Mouse (Mus musculus) midbrain, embryonic 10.5 days (tissue): ENCODE data around the gene Rpusd1. TPM values are rescaled to one million over a fixed set of nuclear protein-coding genes. Genes with fewer than 3 reads are reported as not detected.

Experiments
- DNase-seq: peaks from one replicate; pipeline ENCODE4 v3.0.0-alpha.2; 2017; ENCODE audit warnings: low spot score
- H3K27ac ChIP-seq: fragments of 300-500 bp; sonication (generic); replicated peaks from 2 replicates; pipeline ENCODE4 v1.5.1; 2016; ENCODE audit warnings: mild to moderate bottlenecking
- H3K27me3 ChIP-seq: fragments of 300-500 bp; sonication (generic); 2 replicates; pipeline ENCODE4 v1.6.1; 2016; ENCODE audit warnings: low read depth, mild to moderate bottlenecking; ENCODE audit not compliant: poor library complexity, severe bottlenecking
- H3K36me3 ChIP-seq: fragments of 300-500 bp; sonication (generic); 2 replicates; pipeline ENCODE4 v1.6.1; 2016; ENCODE audit warnings: mild to moderate bottlenecking, moderate library complexity
- H3K4me1 ChIP-seq: fragments of 300-500 bp; sonication (generic); 2 replicates; pipeline ENCODE4 v1.6.1; 2016
- H3K4me3 ChIP-seq: fragments of 300-500 bp; sonication (generic); 2 replicates; pipeline ENCODE4 v1.5.1; 2016; ENCODE audit warnings: mild to moderate bottlenecking, moderate library complexity
- H3K9me3 ChIP-seq: fragments of 300-500 bp; sonication (generic); replicated peaks from 2 replicates; pipeline ENCODE4 v1.6.1; 2016; ENCODE audit warnings: mild to moderate bottlenecking
- WGBS: fragments of 180-500 bp; shearing (Covaris S2); methylation state at CpG from one replicate; pipeline ENCODE4 v1.1.7; 2016; 5-methylcytosine and 5-hydroxymethylcytosine counted together
- polyA plus RNA-seq: library from polyadenylated mRNA; unstranded; fragments of >200 nt; fragmentation: Nextera tagmentation; extraction: Ambion mirVana; gene quantifications from 2 replicates; pipeline ENCODE4 v1.2.1, GENCODE M21; 2016

The Rpusd1 gene
- polyA plus RNA-seq, result 22.5 and 24.7 TPM in 2 replicates

DNA sequence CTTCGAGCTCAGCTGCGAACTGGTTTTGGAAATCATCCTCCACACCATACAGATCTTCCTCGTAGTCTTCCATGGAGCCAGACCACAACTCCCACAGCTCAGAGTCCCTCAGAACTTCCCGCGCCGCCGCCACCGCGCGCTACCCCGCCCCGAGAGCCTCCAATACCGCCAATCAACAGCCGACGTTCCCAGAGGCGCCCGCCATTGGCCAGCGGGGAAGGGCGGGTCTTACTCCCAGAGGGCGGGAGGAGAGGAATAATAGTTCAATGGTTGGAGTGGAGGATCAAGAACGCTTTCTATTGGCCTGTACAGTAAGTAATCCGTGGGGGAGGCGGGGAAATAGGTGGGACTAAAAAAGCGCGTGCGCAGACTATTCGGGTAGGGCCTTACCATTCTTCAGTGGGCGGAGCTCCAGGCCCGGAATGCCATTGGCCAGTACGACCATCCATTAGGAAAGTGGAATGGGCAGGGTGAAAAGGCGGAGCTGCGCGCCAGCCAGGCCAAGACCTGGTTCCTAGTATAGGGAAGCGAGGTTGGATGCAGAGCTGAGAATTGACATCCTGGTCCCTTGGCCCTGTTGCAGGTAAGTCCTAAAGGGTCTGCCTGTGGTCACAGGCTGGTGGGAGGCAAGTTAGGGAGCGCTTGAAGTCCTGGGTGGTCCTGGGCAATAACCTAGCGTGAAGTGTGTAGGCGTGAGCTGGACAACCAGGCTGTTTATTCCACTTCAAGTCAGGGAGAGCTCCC lies at the start of gene Rpusd1, which contains the start of gene Chtf18:
TSS of gene Rpusd1 (plus strand) at position 406 of the 744 bp plus-strand sequence.
TSS of gene Chtf18 (minus strand) at position 155 of the 744 bp plus-strand sequence.
- Histone ChIP-seq H3K27me3 (no peaks in the 10 kb centered on the region), H3K4me3 (peak within 1 kb of the TSS; percentile 74), H3K27ac (peak within 1 kb of the TSS; percentile 88), H3K36me3 (peaks cover 60% of the 10 kb centered on the region), H3K9me3 (no peaks in the 10 kb centered on the region), H3K4me1 (peaks cover 52% of the 10 kb centered on the region)
- peak; percentile 98 for DNase-seq
- WGBS, result 1% methylated on average over 37 of the region's 37 CpGs

DNA sequence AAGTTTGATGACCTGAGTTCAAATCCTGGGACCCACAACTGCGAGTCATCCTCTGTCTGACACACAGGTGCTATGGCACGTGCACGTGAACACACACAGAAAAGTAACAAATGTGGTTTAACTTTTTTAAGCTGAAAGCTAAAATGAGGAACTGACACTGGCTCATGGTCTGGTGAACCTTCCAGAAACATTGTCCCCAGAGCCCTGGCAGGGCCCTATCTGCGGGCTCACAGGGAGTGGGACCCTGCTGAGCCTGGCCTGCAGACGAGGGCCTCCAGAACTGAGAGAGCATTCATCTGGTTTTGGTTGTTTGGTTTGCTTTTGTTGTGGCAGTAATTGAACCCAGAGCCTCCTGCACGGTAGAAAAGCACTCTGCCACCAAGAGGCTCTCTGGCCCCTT lies 49.5 kb upstream of the Rpusd1 start:
- Histone ChIP-seq H3K27ac (no peak overlapping the region), H3K9me3 (peaks cover 4% of the 10 kb centered on the region; the same call in 1 of the 2 replicates), H3K27me3 (no peaks in the 10 kb centered on the region; the same call in 1 of the 2 replicates), H3K36me3 (no peaks in the 10 kb centered on the region), H3K4me1 (peaks cover 26% of the 10 kb centered on the region), H3K4me3 (no peak overlapping the region)
- DNase-seq, result no peak
- WGBS, result 56% methylated on average over 6 of the region's 6 CpGs

DNA sequence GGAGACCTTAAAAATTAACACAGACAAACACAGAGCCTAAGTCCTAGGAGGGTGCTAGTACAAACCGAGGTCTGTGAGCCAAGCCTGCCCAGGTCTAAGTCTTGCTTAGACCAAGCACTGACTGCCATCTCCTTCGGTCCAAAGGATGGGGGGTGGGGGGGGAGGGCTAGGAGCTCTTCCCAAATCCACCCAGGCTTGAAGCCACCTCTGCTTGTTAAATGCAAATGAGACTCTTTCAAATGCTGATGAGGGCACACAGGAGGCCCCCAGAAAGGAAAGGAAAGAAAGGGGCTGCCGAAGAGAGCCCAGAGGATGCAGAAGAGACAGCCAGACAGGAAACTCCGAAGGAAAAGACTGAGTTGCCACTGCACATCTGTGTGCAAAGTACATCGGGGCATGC lies 47.7 kb upstream of the Rpusd1 start:
- DNase-seq, result peak; percentile 34
- 10% methylated on average over 5 of the region's 5 CpGs for WGBS
- peak overlapping the region; percentile 25; the same call in 1 of the 2 replicates for H3K4me3 ChIP-seq
- H3K27me3 ChIP-seq, result no peaks in the 10 kb centered on the region; the same call in 1 of the 2 replicates
- H3K36me3 ChIP-seq, result no peaks in the 10 kb centered on the region
- peak overlapping the region; percentile 64 for H3K27ac ChIP-seq
- peaks cover 26% of the 10 kb centered on the region for H3K4me1 ChIP-seq
- peaks cover 4% of the 10 kb centered on the region; the same call in 1 of the 2 replicates for H3K9me3 ChIP-seq

DNA sequence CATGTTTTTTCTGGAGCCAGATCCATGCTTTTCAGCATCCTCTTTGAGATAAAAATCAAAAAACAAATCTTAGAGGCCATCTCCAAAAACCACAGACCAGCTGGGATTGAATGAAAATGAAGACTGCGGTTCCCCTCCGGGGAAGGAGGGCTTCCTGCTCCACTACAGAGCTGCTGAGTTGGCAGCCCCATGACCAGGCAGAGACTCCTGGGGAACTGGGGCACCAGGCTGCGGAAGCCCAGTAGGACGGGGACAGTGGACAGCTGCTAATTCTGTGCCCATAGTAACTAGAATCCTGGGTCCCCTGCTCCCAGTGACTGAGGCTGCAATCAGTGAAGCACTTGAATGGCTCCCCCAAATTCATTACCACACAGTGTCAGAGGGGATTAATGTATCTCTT lies 45.8 kb upstream of the Rpusd1 start:
- Histone ChIP-seq H3K9me3 (no peaks in the 10 kb centered on the region), H3K4me3 (no peak overlapping the region), H3K4me1 (peaks cover 26% of the 10 kb centered on the region), H3K27ac (0 out of 2 replicates have a peak overlapping the region, but pooled peaks have one; percentile 33), H3K36me3 (no peaks in the 10 kb centered on the region), H3K27me3 (peaks cover 3% of the 10 kb centered on the region; the same call in 1 of the 2 replicates)
- no peak for DNase-seq
- WGBS, result 88% methylated on average over 4 of the region's 4 CpGs

DNA sequence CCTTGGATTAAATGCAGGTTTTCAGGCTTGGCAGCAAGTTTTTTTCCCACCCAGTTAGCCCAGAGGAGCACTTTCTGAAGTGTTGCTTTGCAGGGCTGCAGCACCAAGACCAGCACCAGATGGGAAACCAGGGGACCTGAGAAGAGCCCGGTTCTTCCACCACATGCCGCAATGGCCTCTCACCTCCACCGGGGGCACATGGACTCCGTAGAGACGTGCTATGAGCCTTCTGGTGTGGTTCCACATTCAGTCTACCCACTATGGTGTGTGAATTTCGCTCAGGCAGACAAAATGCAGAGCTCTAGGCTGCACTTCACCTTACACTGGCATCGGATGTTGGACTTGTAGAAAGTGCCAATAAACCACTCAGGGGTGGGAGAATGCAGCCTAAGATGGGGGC lies 41.1 kb upstream of the Rpusd1 start:
- peaks cover 9% of the 10 kb centered on the region; the same call in 1 of the 2 replicates for H3K27me3 ChIP-seq
- no peak overlapping the region for H3K27ac ChIP-seq
- no peaks in the 10 kb centered on the region for H3K9me3 ChIP-seq
- H3K36me3 ChIP-seq, result no peaks in the 10 kb centered on the region
- WGBS, result 50% methylated on average over 7 of the region's 7 CpGs
- peaks cover 16% of the 10 kb centered on the region for H3K4me1 ChIP-seq
- no peak overlapping the region for H3K4me3 ChIP-seq
- peak; percentile 50 for DNase-seq

DNA sequence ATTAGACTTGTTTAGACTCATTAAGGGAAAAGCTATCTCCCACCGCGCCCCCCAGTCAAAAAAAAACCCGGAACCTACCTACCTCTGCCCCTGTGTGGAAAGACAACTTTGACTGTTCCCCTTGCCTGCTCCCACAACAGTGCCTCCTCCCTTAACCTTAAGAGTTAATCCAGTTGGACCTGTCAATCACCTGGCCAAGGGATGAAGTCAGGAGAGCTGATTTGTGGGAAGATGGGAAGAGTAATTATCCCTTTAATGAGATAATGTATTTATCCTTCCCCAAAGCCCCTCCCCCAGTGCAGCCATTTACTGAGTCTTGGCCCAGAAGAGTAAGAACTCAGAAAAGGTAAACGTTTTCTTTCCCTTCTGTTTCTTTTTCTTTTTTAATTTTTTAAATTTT lies 38.5 kb upstream of the Rpusd1 start:
- Histone ChIP-seq H3K36me3 (no peaks in the 10 kb centered on the region), H3K9me3 (no peaks in the 10 kb centered on the region), H3K27ac (no peak overlapping the region), H3K4me1 (peaks cover 16% of the 10 kb centered on the region), H3K27me3 (peaks cover 9% of the 10 kb centered on the region; the same call in 1 of the 2 replicates), H3K4me3 (no peak overlapping the region)
- 80% methylated on average over 4 of the region's 4 CpGs for WGBS
- no peak for DNase-seq

DNA sequence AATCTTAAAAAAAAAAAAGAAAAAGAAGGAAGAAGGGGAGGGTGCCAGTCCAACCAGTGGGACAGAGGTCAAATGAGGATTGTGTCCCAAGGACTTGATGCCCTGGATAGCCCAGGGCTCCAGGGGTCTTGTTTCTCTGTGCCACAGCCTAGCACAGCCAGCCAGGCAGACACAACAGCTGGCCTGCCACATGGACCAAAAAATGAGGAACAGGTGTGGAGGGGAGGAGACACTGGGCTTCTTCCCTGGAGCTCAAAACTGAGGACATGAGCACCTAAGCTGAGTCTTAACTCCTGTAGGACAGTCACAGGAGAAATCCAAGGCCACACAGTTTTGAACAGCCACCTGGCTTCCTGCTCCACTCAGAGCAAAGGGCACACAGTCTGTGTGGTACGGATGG lies 31.2 kb upstream of the Rpusd1 start:
- DNase-seq, result no peak
- Histone ChIP-seq H3K9me3 (no peaks in the 10 kb centered on the region), H3K36me3 (no peaks in the 10 kb centered on the region), H3K27ac (no peak overlapping the region), H3K27me3 (peaks cover 15% of the 10 kb centered on the region; the same call in 1 of the 2 replicates), H3K4me1 (no peaks in the 10 kb centered on the region), H3K4me3 (no peak overlapping the region)
- 36% methylated on average over 1 of the region's 1 CpGs for WGBS

DNA sequence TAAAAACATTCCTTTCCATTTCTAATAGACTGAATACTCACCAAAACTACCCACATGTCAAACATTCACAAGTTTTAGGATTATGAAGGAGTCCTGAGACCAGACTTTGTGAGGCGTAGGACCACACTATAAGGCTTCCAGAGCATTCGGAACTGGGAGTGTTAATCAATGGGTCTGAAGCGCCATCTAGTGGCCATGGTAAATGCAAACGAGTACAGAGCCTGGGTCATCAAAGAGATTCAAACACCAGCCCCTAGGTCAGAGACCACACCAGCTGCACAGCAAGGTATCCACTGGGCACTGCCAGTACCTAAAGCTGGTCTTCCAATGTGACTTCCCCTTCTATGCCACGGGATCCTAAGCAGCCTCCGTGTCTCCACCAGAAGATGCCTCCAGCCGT lies 29.0 kb upstream of the Rpusd1 start:
- DNase-seq, result peak; percentile 80
- no peaks in the 10 kb centered on the region for H3K36me3 ChIP-seq
- 14% methylated on average over 7 of the region's 7 CpGs for WGBS

DNA sequence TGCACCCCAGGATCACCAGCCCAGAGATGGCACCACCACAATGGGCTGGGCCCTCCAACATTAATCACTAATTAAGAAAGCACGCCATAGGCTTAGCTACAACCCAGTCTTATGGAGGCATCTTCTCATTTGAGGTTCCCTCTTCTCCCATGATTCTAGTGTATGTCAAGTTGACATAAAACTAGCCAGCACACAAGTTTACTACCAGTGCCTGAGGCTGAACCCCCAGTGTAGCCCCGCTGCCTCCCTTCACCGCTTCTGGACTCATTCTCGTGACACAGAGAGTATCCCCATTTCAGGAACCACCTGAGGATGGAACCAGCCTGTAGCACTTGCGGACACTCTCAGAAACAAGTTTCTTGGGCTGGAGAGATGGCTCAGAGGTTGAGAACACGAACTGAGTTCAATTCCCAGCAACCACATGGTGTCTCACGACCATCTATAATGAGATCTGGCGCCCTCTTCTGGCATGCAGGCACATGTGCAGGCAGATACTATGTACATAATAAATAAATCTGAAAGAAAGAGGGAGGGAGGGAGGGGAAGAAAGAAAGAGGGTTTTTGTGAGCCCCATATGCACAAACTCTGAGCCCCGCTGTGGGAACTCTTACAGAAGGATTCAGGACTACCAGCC lies 26.5 kb upstream of the Rpusd1 start:
- peaks cover 15% of the 10 kb centered on the region; the same call in 1 of the 2 replicates for H3K27me3 ChIP-seq
- H3K4me1 ChIP-seq, result no peaks in the 10 kb centered on the region
- no peaks in the 10 kb centered on the region for H3K9me3 ChIP-seq
- no peak overlapping the region for H3K27ac ChIP-seq
- DNase-seq, result no peak
- 59% methylated on average over 9 of the region's 9 CpGs for WGBS
- H3K4me3 ChIP-seq, result no peak overlapping the region
- H3K36me3 ChIP-seq, result no peaks in the 10 kb centered on the region

More for the DNA sequence above, 29.0 kb upstream of the Rpusd1 start:
- Histone ChIP-seq H3K9me3 (no peaks in the 10 kb centered on the region), H3K4me1 (no peaks in the 10 kb centered on the region), H3K27me3 (peaks cover 15% of the 10 kb centered on the region; the same call in 1 of the 2 replicates), H3K4me3 (no peak overlapping the region), H3K27ac (no peak overlapping the region)

DNA sequence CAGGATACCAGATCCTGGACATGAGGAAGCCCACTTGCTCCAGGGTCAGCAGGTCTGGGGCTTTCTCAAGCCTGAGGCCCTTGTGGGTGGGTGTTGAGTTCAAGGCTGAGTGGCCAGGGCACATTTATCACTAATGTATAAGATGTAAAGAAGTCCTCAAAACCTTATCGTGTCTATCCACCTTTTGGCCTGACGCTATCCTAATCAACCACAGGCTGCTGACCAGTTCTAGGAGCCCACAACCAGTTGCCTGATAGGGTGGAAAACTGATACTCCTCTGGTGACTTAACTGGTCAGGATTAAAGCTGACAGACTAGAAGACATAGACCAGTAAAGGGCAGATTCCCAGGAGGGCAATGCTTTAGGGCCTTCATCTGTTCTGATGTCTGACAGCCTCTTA lies 17.5 kb upstream of the Rpusd1 start:
- WGBS, result 93% methylated on average over 2 of the region's 2 CpGs
- H3K4me1 ChIP-seq, result no peaks in the 10 kb centered on the region
- DNase-seq, result no peak
- H3K27me3 ChIP-seq, result no peaks in the 10 kb centered on the region
- H3K36me3 ChIP-seq, result no peaks in the 10 kb centered on the region
- no peak overlapping the region for H3K27ac ChIP-seq
- no peaks in the 10 kb centered on the region for H3K9me3 ChIP-seq
- no peak overlapping the region for H3K4me3 ChIP-seq

DNA sequence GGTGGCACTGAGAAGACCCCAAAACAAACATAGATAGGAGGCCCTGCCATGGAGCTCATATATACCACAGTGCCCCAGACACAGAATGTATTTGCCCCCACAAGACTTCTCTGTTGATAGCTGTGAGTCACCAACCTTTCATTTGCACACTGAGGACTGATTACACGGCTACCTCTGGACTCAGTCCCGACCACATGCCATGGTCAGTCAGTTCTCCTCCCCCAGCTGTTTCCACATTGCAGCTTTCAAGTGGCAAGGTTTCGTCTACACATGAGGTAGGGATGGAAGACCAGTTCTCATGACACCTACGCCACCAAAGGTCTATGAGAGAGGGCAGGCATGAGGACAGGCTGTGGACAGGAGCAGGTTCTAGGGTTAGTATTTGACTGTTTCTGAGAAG lies 16.3 kb upstream of the Rpusd1 start:
- Histone ChIP-seq H3K27me3 (peaks cover 8% of the 10 kb centered on the region), H3K36me3 (no peaks in the 10 kb centered on the region), H3K4me1 (peaks cover 7% of the 10 kb centered on the region), H3K4me3 (no peak overlapping the region), H3K9me3 (no peaks in the 10 kb centered on the region), H3K27ac (no peak overlapping the region)
- WGBS, result 88% methylated on average over 4 of the region's 4 CpGs
- DNase-seq, result no peak

DNA sequence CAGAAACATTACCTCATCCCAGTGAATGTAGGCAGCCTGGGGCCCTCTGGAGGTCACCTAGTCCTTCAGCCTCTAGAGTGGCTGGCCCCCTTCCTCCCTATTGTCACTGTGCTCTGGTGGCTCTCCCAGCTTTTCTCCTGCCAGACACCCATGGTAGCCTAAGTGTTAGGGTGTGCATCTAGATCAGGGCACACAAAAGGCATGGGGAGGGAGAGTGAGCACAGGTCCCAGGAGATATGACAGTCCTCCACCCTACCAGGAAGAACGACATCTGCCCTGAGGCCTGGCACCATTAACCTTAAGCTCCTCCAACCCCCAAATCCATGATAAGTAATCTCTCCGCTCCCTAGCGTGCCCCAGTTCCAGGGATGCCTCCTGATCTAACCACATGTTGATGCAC lies 11.8 kb upstream of the Rpusd1 start:
- Histone ChIP-seq H3K4me3 (no peak overlapping the region), H3K27me3 (peaks cover 41% of the 10 kb centered on the region), H3K27ac (no peak overlapping the region), H3K9me3 (no peaks in the 10 kb centered on the region), H3K4me1 (peaks cover 29% of the 10 kb centered on the region), H3K36me3 (peaks cover 24% of the 10 kb centered on the region)
- WGBS, result 44% methylated on average over 3 of the region's 3 CpGs
- no peak for DNase-seq

DNA sequence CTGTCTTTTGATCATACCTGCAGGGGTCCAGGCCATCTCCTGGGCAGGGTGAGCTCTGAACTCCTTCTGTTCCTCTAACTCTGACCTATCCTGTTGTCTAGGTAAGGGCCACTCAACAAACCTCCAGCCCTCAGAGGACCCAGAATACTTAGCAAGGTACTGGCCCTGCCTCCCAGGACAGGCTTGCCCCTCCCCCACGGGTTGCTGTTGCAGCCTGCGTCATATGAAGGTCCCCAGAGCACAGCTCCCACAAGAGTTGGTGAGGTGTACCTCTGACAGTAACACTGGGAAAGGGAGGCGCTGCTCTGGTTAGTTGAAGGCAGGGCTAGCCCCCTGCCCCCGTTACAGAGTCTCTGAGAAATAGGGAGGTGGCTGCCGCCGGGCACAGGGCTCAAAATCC lies 11.3 kb upstream of the Rpusd1 start:
- H3K27me3 ChIP-seq, result peaks cover 41% of the 10 kb centered on the region
- H3K36me3 ChIP-seq, result peaks cover 29% of the 10 kb centered on the region
- peaks cover 29% of the 10 kb centered on the region for H3K4me1 ChIP-seq
- 7% methylated on average over 6 of the region's 6 CpGs for WGBS
- no peak overlapping the region for H3K4me3 ChIP-seq
- no peak for DNase-seq
- H3K9me3 ChIP-seq, result no peaks in the 10 kb centered on the region
- H3K27ac ChIP-seq, result no peak overlapping the region; the same call in 1 of the 2 replicates
